Mouse (Mus musculus) liver, embryonic 14.5 days (tissue): Measurements from ENCODE around the gene Cnga4.

Source experiments
- CTCF ChIP-seq: IDR thresholded peaks from 2 replicates; pipeline ENCODE4 v1.5.1; 2016; ENCODE audit warnings: antibody characterized with exemption, low read depth, control low read depth
- EP300 ChIP-seq: IDR thresholded peaks from 2 replicates; pipeline ENCODE4 v1.6.1; 2016; ENCODE audit warnings: antibody characterized with exemption, low read depth

GRCm38 (mm10) chr7:105368521-105368920 lies 35.8 kb upstream of the Cnga4 start:
- TF ChIP-seq CTCF: no peak
- no peak for TF ChIP-seq EP300
